Mouse (Mus musculus) ES-E14 (cell line): ENCODE results near the gene Ipcef1. TPM values are rescaled to one million over a fixed set of nuclear protein-coding genes. Genes with fewer than 3 reads are reported as not detected.

ENCODE experiments used
- DNase-seq: peaks from one replicate; pipeline ENCODE4 v3.0.0-alpha.2; 2013; ENCODE audit warnings: low read depth, low spot score
- H3K27ac ChIP-seq: 2 replicates; pipeline ENCODE4 v1.5.1; 2012; ENCODE audit warnings: low read depth, mild to moderate bottlenecking, low read length, moderate library complexity, mixed read lengths; ENCODE audit not compliant: poor library complexity, insufficient read depth, severe bottlenecking
- H3K36me3 ChIP-seq: 2 replicates; pipeline ENCODE4 v1.6.1; 2012; ENCODE audit warnings: mild to moderate bottlenecking, low read length, moderate library complexity, mixed read lengths; ENCODE audit not compliant: control insufficient read depth, poor library complexity, insufficient read depth, severe bottlenecking
- H3K4me1 ChIP-seq, 2 experiments: fragments of 150-350 bp in 1 of 2; sonication (generic) in 1 of 2; 2 replicates each; pipeline ENCODE4 v1.6.1; 2012; ENCODE audit warnings: low read length in 2 of 2, mild to moderate bottlenecking in 1 of 2, mixed read lengths in 1 of 2; ENCODE audit not compliant: control insufficient read depth in 2 of 2, insufficient read depth in 2 of 2, poor library complexity in 1 of 2
- H3K4me3 ChIP-seq, 2 experiments: fragments of 150-350 bp in 1 of 2; sonication (generic) in 1 of 2; 2 replicates each; pipeline ENCODE4 v1.5.1; 2012; ENCODE audit warnings: low read length in 2 of 2, low read depth in 1 of 2, mild to moderate bottlenecking in 1 of 2, mixed read lengths in 1 of 2; ENCODE audit not compliant: insufficient read depth in 1 of 2, poor library complexity in 1 of 2, severe bottlenecking in 1 of 2
- H3K9ac ChIP-seq: 2 replicates; pipeline ENCODE4 v1.6.1; 2012; ENCODE audit warnings: low read depth, mild to moderate bottlenecking, low read length, mixed read lengths; ENCODE audit not compliant: poor library complexity, insufficient read depth, severe bottlenecking
- H3K9me3 ChIP-seq: fragments of 150-350 bp; sonication (generic); 2 replicates; pipeline ENCODE4 v1.6.1; 2012; ENCODE audit warnings: low read depth, mild to moderate bottlenecking, low read length; ENCODE audit not compliant: control insufficient read depth, insufficient read depth
- CHD2 ChIP-seq: IDR thresholded peaks from 2 replicates; pipeline ENCODE4 v1.6.1; 2014; ENCODE audit warnings: mild to moderate bottlenecking, low read depth, low read length, inconsistent platforms
- HCFC1 ChIP-seq: IDR thresholded peaks from 2 replicates; pipeline ENCODE4 v1.6.1; 2012; ENCODE audit warnings: low read length, inconsistent platforms, borderline replicate concordance; ENCODE audit not compliant: insufficient read depth
- MAFK ChIP-seq: IDR thresholded peaks from 2 replicates; pipeline ENCODE4 v1.6.1; 2014; ENCODE audit warnings: mild to moderate bottlenecking, low read depth, low read length, inconsistent platforms; ENCODE audit not compliant: insufficient read depth
- ZC3H11A ChIP-seq: IDR thresholded peaks from 2 replicates; pipeline ENCODE4 v1.6.1; 2012; ENCODE audit warnings: low read depth, mild to moderate bottlenecking, inconsistent platforms, low read length, borderline replicate concordance
- ZNF384 ChIP-seq: IDR thresholded peaks from 2 replicates; pipeline ENCODE4 v1.6.1; 2012; ENCODE audit warnings: low read depth, low read length, inconsistent platforms
- in situ Hi-C, 2 experiments: fragments of 600-800 bp; cut with MboI; formaldehyde crosslinking; loops; one replicate each; pipeline ENCODE4 v1.15.1; 2025; ENCODE audit warnings: low sequenced_read_pairs in 2 of 2, inconsistent platforms in 1 of 2; ENCODE audit not compliant: unreplicated experiment in 2 of 2
- total RNA-seq: library from RNA; depleted of rRNA; stranded (reverse); fragments of 300-350 nt; gene quantifications from 2 replicates; pipeline ENCODE4 v1.2.3, GENCODE M21; 2012

Ipcef1 gene
- total RNA-seq, 1 experiment = 0.13 TPM

GRCm38 (mm10) chr10:6878276-6878881 lies 173.9 kb downstream of the Ipcef1 start:
- H3K4me1 ChIP-seq = peaks cover 0 to 5% of the 10 kb centered on the region in 2 experiments; a peak in 1 of 4 replicates
- no peaks in the 10 kb centered on the region for H3K36me3 ChIP-seq
- TF ChIP-seq HCFC1 = no peak
- TF ChIP-seq ZNF384 = peak; percentile 93
- no peak for TF ChIP-seq CHD2
- DNase-seq = no peak
- H3K4me3 ChIP-seq = no peak overlapping the region
- no peaks in the 10 kb centered on the region for H3K9me3 ChIP-seq
- no peak overlapping the region for H3K27ac ChIP-seq
- no peak overlapping the region for H3K9ac ChIP-seq
- in situ Hi-C loops = no loop called here

GRCm38 (mm10) chr10:6873917-6874316 lies 178.4 kb downstream of the Ipcef1 start:
- H3K36me3 ChIP-seq = no peaks in the 10 kb centered on the region
- in situ Hi-C loops = no loop called here
- TF ChIP-seq CHD2 = no peak
- TF ChIP-seq HCFC1 = no peak
- TF ChIP-seq MAFK = no peak
- TF ChIP-seq ZC3H11A = no peak
- no peak for TF ChIP-seq ZNF384

GRCm38 (mm10) chr10:6871418-6872072 lies 180.7 kb downstream of the Ipcef1 start:
- in situ Hi-C loops = no loop called here
- no peak overlapping the region for H3K9ac ChIP-seq
- no peak for DNase-seq

More at GRCm38 (mm10) chr10:6873917-6874316, 178.4 kb downstream of the Ipcef1 start:
- no peak for DNase-seq
- Histone ChIP-seq H3K4me1 (peaks cover 0 to 5% of the 10 kb centered on the region in 2 experiments; a peak in 1 of 4 replicates), H3K4me3 (no peak overlapping the region), H3K9me3 (0 out of 2 replicates have a peak, but pooled peaks cover under 1% of the 10 kb centered on the region), H3K9ac (no peak overlapping the region), H3K27ac (no peak overlapping the region)

GRCm38 (mm10) chr10:6855812-6856211 lies 196.5 kb downstream of the Ipcef1 start:
- Histone ChIP-seq H3K27ac (no peak overlapping the region), H3K4me1 (no peaks in the 10 kb centered on the region), H3K9ac (no peak overlapping the region), H3K9me3 (no peaks in the 10 kb centered on the region), H3K36me3 (no peaks in the 10 kb centered on the region), H3K4me3 (no peak overlapping the region)
- TF ChIP-seq HCFC1 (no peak), CHD2 (no peak), ZC3H11A (no peak), ZNF384 (no peak), MAFK (no peak)
- no peak for DNase-seq
- in situ Hi-C loops = no loop called here

More at GRCm38 (mm10) chr10:6871418-6872072, 180.7 kb downstream of the Ipcef1 start:
- TF ChIP-seq ZNF384 (no peak), CHD2 (no peak), MAFK (no peak), HCFC1 (no peak), ZC3H11A (no peak)
- H3K36me3 ChIP-seq = no peaks in the 10 kb centered on the region
- H3K27ac ChIP-seq = no peak overlapping the region
- H3K4me1 ChIP-seq = no peaks in the 10 kb centered on the region
- no peak overlapping the region for H3K4me3 ChIP-seq
- 0 out of 2 replicates have a peak, but pooled peaks cover 2% of the 10 kb centered on the region for H3K9me3 ChIP-seq

- H3K9me3 ChIP-seq = no peaks in the 10 kb centered on the region
- in situ Hi-C loops = no loop called here
- H3K9ac ChIP-seq = no peak overlapping the region
- no peak for TF ChIP-seq MAFK
- no peak for TF ChIP-seq CHD2
- no peak for TF ChIP-seq ZC3H11A
- H3K36me3 ChIP-seq = no peaks in the 10 kb centered on the region
- H3K27ac ChIP-seq = no peak overlapping the region
- H3K4me3 ChIP-seq = no peak overlapping the region
- DNase-seq = no peak
- H3K4me1 ChIP-seq = no peaks in the 10 kb centered on the region
These were observed 203.4 kb downstream of the Ipcef1 start for GRCm38 (mm10) chr10:6848834-6849233.
